Mouse (Mus musculus): ENCODE data around the gene Rtp2.

Rtp2 gene

DNA sequence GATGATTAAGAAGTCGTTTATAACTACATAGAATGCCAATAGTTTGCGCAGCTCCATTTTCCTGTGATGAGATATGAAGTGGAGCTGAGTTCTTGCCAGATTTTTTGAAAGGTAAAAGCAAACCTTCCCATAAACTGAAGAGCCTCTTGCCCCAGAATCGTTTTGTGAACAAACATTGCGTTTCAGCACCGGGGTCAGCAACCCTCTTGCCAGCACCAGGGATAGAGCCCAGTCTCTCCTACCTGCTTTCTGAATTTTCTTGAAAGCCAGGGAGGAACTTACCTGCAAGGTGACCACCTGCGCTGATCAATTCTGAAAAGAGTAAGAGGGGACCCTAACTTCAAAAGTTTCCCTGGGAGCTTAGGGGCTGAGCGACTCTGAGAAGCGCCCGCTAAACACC lies 42.0 kb downstream of the Rtp2 start:
- no peak for DNase-seq (ENCODE audit: low spot score)

DNA sequence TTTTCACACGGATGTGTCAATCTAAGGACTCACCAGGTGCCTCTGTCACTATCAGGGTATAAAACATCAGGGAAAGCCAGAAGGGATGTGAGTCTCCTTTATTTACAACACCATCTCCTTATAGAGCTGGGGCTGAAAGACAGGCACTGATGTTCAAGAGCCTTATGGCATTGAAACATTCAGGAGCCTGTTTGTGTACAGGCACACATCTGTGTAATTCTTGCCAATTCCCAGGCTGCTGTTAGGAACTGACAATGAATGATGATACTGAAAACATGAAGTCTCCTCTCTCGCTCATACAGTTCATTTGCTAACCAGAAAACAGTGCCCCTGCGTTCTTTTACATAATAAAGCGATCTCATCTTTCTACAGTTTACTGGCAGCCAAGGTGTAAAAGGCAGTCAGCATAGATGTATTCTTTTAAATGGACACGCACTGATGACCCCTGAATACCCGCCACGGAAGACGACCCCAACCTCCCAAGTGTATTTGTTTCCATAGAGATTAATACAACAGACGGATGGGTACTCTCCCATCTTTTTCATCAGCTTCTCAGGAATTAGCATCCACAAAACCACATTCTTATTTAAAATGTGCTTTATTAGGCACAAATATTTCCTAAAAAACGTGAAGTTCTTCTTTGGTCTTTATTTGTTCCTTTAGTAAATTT lies 44.1 kb downstream of the Rtp2 start:
- DNase-seq (ENCODE audit: low spot score): no peak

DNA sequence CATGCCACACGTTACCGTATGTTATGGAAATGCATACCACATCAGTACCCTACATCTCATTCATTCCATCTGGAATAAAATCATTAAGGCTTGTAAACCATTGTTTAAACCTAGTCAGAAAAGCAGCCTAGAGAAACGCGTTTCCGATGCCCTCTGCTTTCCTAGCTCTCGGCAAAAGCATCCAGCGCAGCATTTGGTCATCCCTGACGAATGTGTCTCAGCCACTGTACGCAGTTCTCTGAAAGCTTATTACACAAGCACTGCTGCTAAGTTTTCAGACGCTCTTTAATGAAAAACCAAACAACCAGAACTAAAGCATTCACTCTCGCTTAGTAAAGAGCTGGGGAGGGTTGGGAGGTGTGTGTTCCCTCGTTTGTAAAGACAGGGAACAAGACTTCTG lies 47.1 kb downstream of the Rtp2 start:
- no peak for DNase-seq (ENCODE audit: low spot score)

Data from MN1 (cell line).